Mouse (Mus musculus) urinary bladder, postnatal 25 days (tissue): ENCODE measurements around the gene Fbxo42.

Source experiments
- DNase-seq: peaks from one replicate; pipeline ENCODE4 v3.0.0; 2022; ENCODE audit warnings: low spot score

The Fbxo42 gene

DNA sequence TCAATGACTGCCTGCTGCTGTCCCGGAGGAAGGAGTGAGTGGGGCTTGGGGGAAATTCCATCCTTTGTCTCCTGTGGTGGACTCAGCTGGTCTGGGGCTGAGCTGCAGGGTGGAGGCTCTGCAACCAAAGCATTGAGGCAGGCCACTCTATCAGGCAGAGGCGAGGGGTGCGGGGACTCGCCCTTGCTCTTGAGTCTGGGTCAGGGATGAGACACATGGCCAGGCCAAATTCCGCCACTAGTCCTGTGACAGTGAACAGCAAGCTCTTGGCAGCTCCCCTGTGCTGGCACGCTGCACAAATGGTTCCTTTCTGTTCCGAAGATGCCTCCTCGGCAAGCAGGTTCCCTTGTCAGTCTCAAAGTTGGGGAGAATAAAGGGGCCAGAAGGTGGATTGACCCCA is 103.4 kb downstream of the Fbxo42 start:
- no peak for DNase-seq

DNA sequence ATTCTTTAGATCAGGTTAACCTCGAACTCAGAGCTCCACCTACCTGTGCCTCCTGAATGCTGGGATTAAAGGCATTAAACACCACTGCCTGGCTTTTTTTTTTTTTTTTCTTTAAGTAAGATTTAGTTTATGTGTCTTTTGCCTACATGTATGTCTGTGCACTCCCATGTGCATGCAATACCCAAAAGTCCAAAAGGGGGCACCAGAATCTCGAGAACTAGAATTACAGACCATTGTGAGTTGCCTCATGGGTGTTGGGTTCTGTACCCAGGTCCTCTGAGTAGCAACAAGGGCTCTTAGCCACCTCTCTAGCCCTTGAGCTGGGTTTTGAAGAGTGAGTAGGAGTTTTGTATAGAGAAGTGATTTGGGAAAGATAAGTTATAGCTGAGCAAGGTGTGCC is 104.9 kb downstream of the Fbxo42 start:
- no peak for DNase-seq
